In the genomic region with DNA sequence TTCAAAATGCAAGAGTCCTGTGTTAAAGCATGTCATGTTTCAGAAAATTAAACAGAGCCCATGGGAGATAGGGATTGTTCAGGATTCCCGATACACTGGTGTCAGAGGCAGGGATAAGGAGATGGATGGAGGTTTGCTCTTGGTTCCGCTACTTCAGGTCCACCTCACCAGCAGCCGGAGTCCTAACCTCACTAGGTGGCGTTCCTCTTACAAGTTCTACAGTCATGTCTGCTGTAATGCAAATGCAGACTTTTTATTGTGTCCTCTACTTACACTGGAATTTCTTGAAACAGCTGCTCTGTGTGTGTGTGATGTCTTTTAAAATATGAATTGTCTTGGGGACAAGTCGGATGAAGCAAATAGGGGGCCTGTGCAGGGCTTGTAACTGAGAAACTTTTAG, we compare ENCODE assay signal across 16 mouse cellular contexts.
DNase-seq lines count a peak whose midpoint lies in the region; ATAC-seq and TF ChIP-seq lines count a peak whose summit lies in the region.
"Had no signal": no experiment of that assay in that cellular context is flagged by ENCODE, and none has a peak within 500 bp of the region (broad histone marks: within the 10 kb centered on the region; RNA-seq: fewer than 3 reads in every experiment).

No protein-coding gene starts in this region.

- 37% methylated on average over 5 of the region's 5 CpGs for WGBS in heart, embryonic 14.5 days
- 53% methylated on average over 5 of the region's 5 CpGs for WGBS in lung, embryonic 15.5 days
- 58% methylated on average over 5 of the region's 5 CpGs for WGBS in lung, postnatal 0 days
- WGBS in heart, embryonic 16.5 days: 48% methylated on average over 5 of the region's 5 CpGs
- WGBS in midbrain, postnatal 0 days: 61% methylated on average over 5 of the region's 5 CpGs

- H3K36me3 ChIP-seq in heart, embryonic 14.5 days (ENCODE audit: control insufficient read depth, insufficient read depth, low read length): no peaks in the 10 kb centered on the region
- H3K36me3 ChIP-seq in lung, embryonic 15.5 days: no peaks in the 10 kb centered on the region
- no peaks in the 10 kb centered on the region for H3K36me3 ChIP-seq in lung, postnatal 0 days (ENCODE audit: insufficient read depth, low read length)
- H3K36me3 ChIP-seq in heart, embryonic 16.5 days (ENCODE audit: control insufficient read depth, insufficient read depth): no peaks in the 10 kb centered on the region
- no peaks in the 10 kb centered on the region for H3K36me3 ChIP-seq in midbrain, postnatal 0 days (ENCODE audit: insufficient read depth, low read length)
- H3K36me3 ChIP-seq: kidney, embryonic 15.5 days; stomach, embryonic 15.5 days had no signal

- no peaks in the 10 kb centered on the region for H3K27me3 ChIP-seq in heart, embryonic 14.5 days (ENCODE audit: control insufficient read depth, insufficient read depth, low read length)
- 0 out of 2 replicates have a peak, but pooled peaks cover 4% of the 10 kb centered on the region for H3K27me3 ChIP-seq in lung, embryonic 15.5 days
- H3K27me3 ChIP-seq in lung, postnatal 0 days (replicated peaks; ENCODE audit: insufficient read depth, low read length): no peaks in the 10 kb centered on the region
- no peaks in the 10 kb centered on the region for H3K27me3 ChIP-seq in heart, embryonic 16.5 days (ENCODE audit: control insufficient read depth, insufficient read depth, low read length)
- no peaks in the 10 kb centered on the region for H3K27me3 ChIP-seq in midbrain, postnatal 0 days (ENCODE audit: insufficient read depth, low read length)
- H3K27me3 ChIP-seq: stomach, embryonic 15.5 days had no signal

- no peak; the same call in 1 of the 2 replicates for TF ChIP-seq CTCF in lung, postnatal 0 days (IDR thresholded peaks at IDR 0.05)
- peak; percentile 41 for TF ChIP-seq CTCF in midbrain, postnatal 0 days (IDR thresholded peaks at IDR 0.05)

- no peak for ATAC-seq in heart, embryonic 14.5 days (ENCODE audit: insufficient number of reproducible peaks, insufficient read depth, low FRiP score, low read depth)
- no peak for ATAC-seq in lung, embryonic 15.5 days (ENCODE audit: borderline replicate concordance, extremely low read depth, low FRiP score, low TSS enrichment)
- no peak for ATAC-seq in lung, postnatal 0 days
- no peak for ATAC-seq in heart, embryonic 16.5 days (replicated peaks; ENCODE audit: extremely low read depth, insufficient read depth, low FRiP score)
- no peak for ATAC-seq in midbrain, postnatal 0 days (ENCODE audit: low FRiP score)
- ATAC-seq: CD4-positive, CD25-positive, alpha-beta regulatory T cell, adult 4 months; forebrain, embryonic 14.5 days had no signal

- H3K4me1 ChIP-seq in heart, embryonic 14.5 days (ENCODE audit: control insufficient read depth in 2 of 2, insufficient read depth in 2 of 2, low read length in 2 of 2): peaks cover 4 to 21% of the 10 kb centered on the region in 2 experiments; a peak in 3 of 4 replicates
- H3K4me1 ChIP-seq in lung, embryonic 15.5 days: 0 out of 2 replicates have a peak, but pooled peaks cover 5% of the 10 kb centered on the region
- H3K4me1 ChIP-seq in lung, postnatal 0 days (ENCODE audit: insufficient read depth, low read depth, low read length): 0 out of 2 replicates have a peak, but pooled peaks cover 2% of the 10 kb centered on the region
- peaks cover 17% of the 10 kb centered on the region for H3K4me1 ChIP-seq in heart, embryonic 16.5 days (ENCODE audit: control insufficient read depth, insufficient read depth, low read length)
- H3K4me1 ChIP-seq in midbrain, postnatal 0 days (ENCODE audit: insufficient read depth, low read length): peaks cover 2% of the 10 kb centered on the region; the same call in 1 of the 2 replicates
- H3K4me1 ChIP-seq: stomach, embryonic 15.5 days had no signal

- H3K4me2 ChIP-seq in heart, embryonic 14.5 days (ENCODE audit: low read length): peak overlapping the region; percentile 86
- peak overlapping the region; percentile 88; the same call in 1 of the 2 replicates for H3K4me2 ChIP-seq in lung, embryonic 15.5 days
- no peak overlapping the region for H3K4me2 ChIP-seq in lung, postnatal 0 days (replicated peaks; ENCODE audit: low read depth, low read length)
- H3K4me2 ChIP-seq in heart, embryonic 16.5 days (ENCODE audit: low read depth, low read length): peak overlapping the region; percentile 76
- H3K4me2 ChIP-seq in midbrain, postnatal 0 days (ENCODE audit: low read depth, low read length, poor library complexity, severe bottlenecking): no peak overlapping the region
- H3K4me2 ChIP-seq: kidney, embryonic 15.5 days; stomach, embryonic 15.5 days had no signal

- H3K9ac ChIP-seq in heart, embryonic 14.5 days (ENCODE audit: low read length): peak overlapping the region; percentile 79
- H3K9ac ChIP-seq in lung, embryonic 15.5 days: no peak overlapping the region
- no peak overlapping the region for H3K9ac ChIP-seq in lung, postnatal 0 days (replicated peaks; ENCODE audit: low read depth)
- peak overlapping the region; percentile 51 for H3K9ac ChIP-seq in heart, embryonic 16.5 days (ENCODE audit: low read length)
- no peak overlapping the region for H3K9ac ChIP-seq in midbrain, postnatal 0 days (replicated peaks; ENCODE audit: low read length, poor library complexity, severe bottlenecking)
- H3K9ac ChIP-seq: kidney, embryonic 15.5 days; stomach, embryonic 15.5 days had no signal

- TF ChIP-seq EP300 in lung, postnatal 0 days (IDR thresholded peaks at IDR 0.05): no peak

- no peak for DNase-seq in heart, postnatal 14 days
- no peak for DNase-seq in lung, postnatal 0 days (ENCODE audit: low spot score)
- peak; percentile 14 for DNase-seq in midbrain, postnatal 0 days (ENCODE audit: low spot score)
- no peak for DNase-seq in ovary, postnatal 10 days (ENCODE audit: low spot score)
- DNase-seq: adrenal gland, postnatal 36 days; layer of hippocampus, adult 9-11 months; lung, postnatal 36 days; right cerebral cortex, postnatal 4 days; thymus, postnatal 14 days had no signal

- H3K4me3 ChIP-seq in heart, embryonic 14.5 days (ENCODE audit: control insufficient read depth in 1 of 2, insufficient read depth in 1 of 2, low read depth in 1 of 2, low read length in 2 of 2): peak overlapping the region; percentile 17 to 56; a peak in 3 of 4 replicates
- no peak overlapping the region for H3K4me3 ChIP-seq in lung, embryonic 15.5 days
- H3K4me3 ChIP-seq in lung, postnatal 0 days (ENCODE audit: low read depth, low read length): no peak overlapping the region
- peak overlapping the region; percentile 33 for H3K4me3 ChIP-seq in heart, embryonic 16.5 days (ENCODE audit: low read length)
- peak overlapping the region; percentile 5; the same call in 1 of the 2 replicates for H3K4me3 ChIP-seq in midbrain, postnatal 0 days (ENCODE audit: low read depth, low read length)
- H3K4me3 ChIP-seq: kidney, embryonic 15.5 days; stomach, embryonic 15.5 days had no signal

- peak overlapping the region; percentile 69 to 97 for H3K27ac ChIP-seq in heart, embryonic 14.5 days (replicated peaks in 1 of 2; ENCODE audit: control insufficient read depth in 1 of 2, insufficient read depth in 1 of 2, low read depth in 2 of 2, low read length in 2 of 2)
- 0 out of 2 replicates have a peak overlapping the region, but pooled peaks have one; percentile 37 for H3K27ac ChIP-seq in lung, embryonic 15.5 days
- no peak overlapping the region for H3K27ac ChIP-seq in lung, postnatal 0 days (ENCODE audit: low read length)
- H3K27ac ChIP-seq in heart, embryonic 16.5 days (ENCODE audit: low read length): peak overlapping the region; percentile 61
- H3K27ac ChIP-seq in midbrain, postnatal 0 days (ENCODE audit: low read depth, low read length): no peak overlapping the region
- H3K27ac ChIP-seq: kidney, embryonic 15.5 days; stomach, embryonic 15.5 days had no signal

- intact Hi-C loops in heart, postnatal 14 days (cut with DNase I): no loop called here

- no peaks in the 10 kb centered on the region for H3K9me3 ChIP-seq in heart, embryonic 14.5 days (ENCODE audit: control insufficient read depth, low read length)
- no peaks in the 10 kb centered on the region for H3K9me3 ChIP-seq in lung, embryonic 15.5 days
- H3K9me3 ChIP-seq in lung, postnatal 0 days (ENCODE audit: low read length): no peaks in the 10 kb centered on the region
- H3K9me3 ChIP-seq in heart, embryonic 16.5 days (replicated peaks; ENCODE audit: control insufficient read depth, low read length): no peaks in the 10 kb centered on the region
- no peaks in the 10 kb centered on the region for H3K9me3 ChIP-seq in midbrain, postnatal 0 days (ENCODE audit: low read length)
- H3K9me3 ChIP-seq: kidney, embryonic 15.5 days; stomach, embryonic 15.5 days had no signal

Comparison
In these comparisons a context has a peak if more than half of its experiments do, and no peak if none do; other contexts are left out.
1. H3K27ac ChIP-seq: peak in heart, embryonic 14.5 days (2 of 2), lung, embryonic 15.5 days (single experiment) and heart, embryonic 16.5 days (single experiment); none in lung, postnatal 0 days (single experiment) and midbrain, postnatal 0 days (single experiment).
2. H3K4me2 ChIP-seq: peak in heart, embryonic 14.5 days (single experiment), lung, embryonic 15.5 days (single experiment) and heart, embryonic 16.5 days (single experiment); none in lung, postnatal 0 days (single experiment) and midbrain, postnatal 0 days (single experiment).
3. H3K4me3 ChIP-seq: peak in heart, embryonic 14.5 days (2 of 2), heart, embryonic 16.5 days (single experiment) and midbrain, postnatal 0 days (single experiment); none in lung, embryonic 15.5 days (single experiment) and lung, postnatal 0 days (single experiment).
4. H3K9ac ChIP-seq: peak in heart, embryonic 14.5 days (single experiment) and heart, embryonic 16.5 days (single experiment); none in lung, embryonic 15.5 days (single experiment), lung, postnatal 0 days (single experiment) and midbrain, postnatal 0 days (single experiment).